Mouse (Mus musculus) left cerebral cortex, adult 18-20 months (tissue): ENCODE data around the gene Eps8l2. TPM values are rescaled to one million over a fixed set of nuclear protein-coding genes. Genes with fewer than 3 reads are reported as not detected.

Experiments used
- DNase-seq, 2 experiments: peaks; one replicate each; pipeline ENCODE4 v3.0.0; 2021 to 2022; ENCODE audit warnings: low spot score in 2 of 2, mixed read lengths in 1 of 2
- total RNA-seq, 2 experiments: library from RNA; stranded (reverse); gene quantifications; 2 replicates each; pipeline ENCODE4 v1.2.3; 2021

Gene Eps8l2
- total RNA-seq, 2 experiments from 2014 or later = 3.5 to 6.3 TPM

- DNase-seq = no peak
These were observed 10.2 kb upstream of the Eps8l2 start for GRCm38 (mm10) chr7:141328373-141328990.

DNA sequence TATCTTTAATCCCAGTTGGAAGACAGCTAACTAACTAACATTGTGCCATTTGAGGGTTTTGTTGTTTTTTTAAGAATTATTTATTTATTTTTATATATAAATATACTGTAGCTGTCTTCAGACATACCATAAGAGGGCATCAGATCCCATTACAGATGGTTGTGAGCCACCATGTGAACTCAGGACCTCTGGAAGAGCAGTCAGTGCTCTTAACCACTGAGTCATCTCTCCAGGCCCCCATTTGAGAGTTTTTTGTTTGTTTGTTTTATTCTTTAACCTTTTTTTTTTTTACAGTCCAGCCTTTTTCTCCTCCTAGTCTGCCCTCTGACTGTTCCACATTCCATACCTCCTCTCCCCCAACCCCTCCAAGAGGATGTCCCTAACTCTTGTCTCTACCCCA lies 8.0 kb upstream of the Eps8l2 start:
- no peak for DNase-seq

- DNase-seq = no peak
These were observed 6.7 kb upstream of the Eps8l2 start for GRCm38 (mm10) chr7:141331990-141332389.

DNA sequence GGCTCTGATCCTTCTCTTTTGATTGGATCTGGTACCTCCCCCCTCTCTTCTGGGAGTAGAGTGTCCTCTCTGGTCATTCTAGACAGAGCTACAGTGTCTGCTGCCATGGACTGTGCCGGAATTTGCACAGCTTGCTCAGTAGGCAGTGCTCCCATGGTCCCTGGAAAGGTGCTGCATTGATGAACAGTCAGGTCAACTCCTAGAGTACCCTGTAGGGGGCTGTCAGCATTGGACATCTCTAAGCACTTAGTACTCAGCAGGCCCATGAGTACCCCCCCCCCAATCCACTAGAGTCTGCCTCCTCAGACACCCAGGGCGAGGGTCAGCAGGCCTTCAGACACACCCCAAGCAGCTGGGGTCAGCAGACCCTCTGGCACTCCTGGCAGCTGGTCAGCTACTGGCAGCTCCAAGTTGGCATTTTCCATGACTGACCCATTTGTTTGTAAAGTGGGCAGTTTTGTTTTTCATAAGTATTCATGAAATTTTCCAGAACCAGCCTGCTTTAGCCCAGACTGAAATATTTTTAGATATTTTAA lies 3.6 kb upstream of the Eps8l2 start:
- DNase-seq = no peak

DNA sequence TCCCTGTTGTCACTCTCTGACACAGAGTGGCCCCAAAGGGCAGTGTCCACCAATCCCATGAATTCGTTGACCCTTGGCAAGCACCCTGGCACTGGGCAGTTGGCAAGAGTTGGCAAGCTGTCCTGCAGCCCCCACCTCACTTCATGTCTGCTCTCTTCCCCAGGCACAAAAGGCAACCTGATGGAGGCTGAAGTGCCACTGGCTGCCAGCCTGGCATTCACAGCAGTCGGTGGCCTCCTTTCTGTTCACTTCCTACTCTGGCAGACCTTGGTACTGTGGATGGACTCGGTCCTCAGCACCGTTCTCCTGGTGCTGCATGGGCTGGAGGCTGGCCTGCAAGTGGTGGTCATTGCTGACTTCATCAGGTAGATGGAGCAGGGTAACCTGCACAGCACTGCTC lies 3.0 kb upstream of the Eps8l2 start:
- peak in 1 of 2 experiments; percentile 19 for DNase-seq

DNA sequence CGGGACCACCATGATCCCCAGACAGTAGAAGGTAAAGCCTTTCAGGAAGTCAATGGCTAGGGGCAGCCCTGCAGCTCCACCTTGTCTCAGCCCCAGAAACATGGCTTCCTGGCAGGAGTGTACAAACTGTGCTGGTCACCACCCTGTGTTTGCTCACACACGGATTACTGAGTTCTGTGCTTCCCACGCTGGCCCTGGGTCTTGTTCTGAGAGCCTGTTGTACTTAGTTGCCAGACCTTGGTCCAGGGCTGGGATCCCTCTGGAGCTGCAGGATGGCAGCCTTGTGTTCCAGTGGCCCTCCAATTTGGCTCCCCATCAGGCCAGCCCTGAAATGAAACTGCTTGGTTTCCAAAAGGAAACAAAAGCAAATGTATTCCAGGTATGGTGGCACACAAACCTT lies 2.4 kb upstream of the Eps8l2 start:
- no peak for DNase-seq

GRCm38 (mm10) chr7:141337716-141338416 lies 814 bp upstream of the Eps8l2 start:
- no peak for DNase-seq

DNA sequence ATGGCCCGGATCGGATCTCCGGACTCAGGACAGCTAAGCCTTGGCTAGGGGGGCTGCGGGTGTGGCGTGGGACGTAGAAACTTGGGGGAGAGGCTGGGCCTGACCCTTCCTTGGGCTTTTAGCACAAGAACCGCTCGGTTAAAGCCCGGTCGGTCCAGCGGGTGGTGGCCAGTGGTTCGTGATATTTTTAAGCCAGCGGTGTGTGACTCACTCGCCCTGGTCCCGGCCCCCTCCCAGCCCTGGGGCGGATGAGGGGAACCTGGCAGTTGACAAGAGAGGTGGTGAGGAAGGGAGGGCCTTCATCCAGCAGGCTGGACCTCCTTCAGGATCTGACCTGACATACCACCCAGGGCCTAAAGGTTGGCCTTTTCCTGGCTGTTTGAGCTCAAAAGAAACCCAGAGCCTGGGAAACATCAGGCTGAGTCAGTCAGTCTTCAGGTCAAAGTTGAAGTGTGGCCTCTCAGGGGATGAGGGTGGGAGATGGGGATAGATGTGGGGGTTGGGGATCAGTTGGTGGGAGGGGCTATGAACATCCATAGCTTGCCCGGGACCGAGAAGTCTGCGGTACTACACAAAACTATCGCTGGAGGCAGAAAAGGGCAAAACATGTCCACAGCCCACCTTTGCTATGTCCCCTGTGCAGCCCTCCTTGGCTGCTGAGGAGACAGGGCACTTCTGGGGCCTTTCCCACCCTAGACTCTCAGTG lies 688 bp downstream of the Eps8l2 start:
- no peak for DNase-seq

- no peak for DNase-seq
These were observed 1.3 kb downstream of the Eps8l2 start for GRCm38 (mm10) chr7:141340023-141340422.

- DNase-seq = no peak
These were observed 1.8 kb downstream of the Eps8l2 start for GRCm38 (mm10) chr7:141340476-141340875.

GRCm38 (mm10) chr7:141341689-141342226 lies 3.1 kb downstream of the Eps8l2 start:
- DNase-seq = no peak

DNA sequence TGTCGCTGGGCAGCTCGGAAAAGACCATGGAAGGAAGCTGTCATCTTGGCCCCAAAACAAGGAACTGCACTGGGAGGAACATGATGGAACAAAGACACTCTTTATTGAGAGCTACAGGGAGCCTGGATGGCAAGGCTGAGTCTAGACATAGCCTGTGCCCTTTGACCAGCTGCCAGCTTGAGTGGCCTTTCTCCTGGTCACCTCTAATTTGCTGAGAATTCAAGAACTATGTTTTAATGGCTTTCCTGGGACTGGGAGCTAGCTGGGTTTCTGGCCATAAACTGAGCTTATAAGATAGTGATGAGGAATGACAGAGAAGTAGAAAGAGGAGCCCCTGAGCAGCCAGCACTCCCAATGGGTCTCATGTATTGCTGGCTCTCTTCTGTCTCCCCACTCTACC lies 4.5 kb downstream of the Eps8l2 start:
- no peak for DNase-seq

GRCm38 (mm10) chr7:141343696-141344095 lies 5.0 kb downstream of the Eps8l2 start:
- no peak for DNase-seq

DNA sequence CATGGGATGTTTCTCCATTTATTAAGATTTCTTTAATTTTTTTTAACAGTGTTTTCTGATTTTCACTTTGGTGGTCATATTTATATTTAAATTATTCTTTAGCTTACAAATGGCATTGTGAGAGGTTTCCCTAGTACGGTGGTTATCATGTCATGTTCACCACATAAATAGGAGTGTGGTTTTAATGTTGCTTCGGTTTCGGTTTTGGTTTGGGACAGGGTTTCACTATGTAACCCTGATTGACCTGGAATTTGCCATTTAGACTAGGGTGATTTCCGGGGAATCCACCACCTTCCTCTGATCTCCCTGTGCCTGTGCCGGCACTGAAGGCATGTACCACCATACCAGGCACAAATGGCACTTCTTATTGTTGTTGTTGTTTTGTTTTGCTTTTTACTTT lies 6.1 kb downstream of the Eps8l2 start:
- DNase-seq = no peak

DNA sequence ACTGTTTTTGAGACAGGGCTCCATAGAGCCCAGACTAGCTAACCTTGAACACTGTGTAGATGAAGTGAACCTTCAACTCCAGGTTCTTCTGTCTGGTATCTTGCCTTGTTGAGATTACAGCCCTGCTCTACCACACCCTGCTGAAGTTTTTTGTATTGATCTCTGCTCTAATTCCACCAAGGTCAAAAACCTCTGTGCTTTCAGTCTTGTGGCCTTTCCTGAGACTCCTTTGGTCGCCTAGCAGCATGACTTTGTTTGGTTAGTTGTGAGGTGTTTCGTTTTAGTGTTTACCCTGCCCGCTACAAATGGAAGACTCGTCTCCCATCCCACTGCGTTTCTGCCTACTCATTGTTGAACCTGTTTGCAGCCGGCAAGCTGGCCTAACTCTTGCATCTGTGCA lies 12.4 kb downstream of the Eps8l2 start:
- DNase-seq = no peak

DNA sequence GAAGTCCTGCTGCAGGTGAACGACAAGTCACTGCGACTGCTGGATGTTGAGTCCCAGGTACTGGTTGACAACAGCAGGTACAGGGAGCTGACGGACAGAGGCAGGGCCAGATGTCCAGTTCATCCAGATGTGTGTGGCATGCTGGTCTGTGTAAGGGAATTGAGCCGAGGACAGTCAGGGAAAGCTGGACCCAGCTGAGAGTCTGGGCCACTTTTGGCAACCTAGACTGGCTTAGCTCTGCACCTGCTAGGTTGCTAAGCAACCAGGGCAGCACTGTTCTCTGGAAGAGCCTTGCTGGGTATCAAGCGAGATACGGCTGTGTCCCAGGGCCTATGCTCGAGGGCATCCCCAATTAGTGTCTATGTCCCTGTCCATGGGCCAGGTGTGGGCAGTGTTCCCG lies 16.4 kb downstream of the Eps8l2 start:
- DNase-seq = no peak

GRCm38 (mm10) chr7:141355626-141356326 lies 17.1 kb downstream of the Eps8l2 start:
- DNase-seq = no peak

DNA sequence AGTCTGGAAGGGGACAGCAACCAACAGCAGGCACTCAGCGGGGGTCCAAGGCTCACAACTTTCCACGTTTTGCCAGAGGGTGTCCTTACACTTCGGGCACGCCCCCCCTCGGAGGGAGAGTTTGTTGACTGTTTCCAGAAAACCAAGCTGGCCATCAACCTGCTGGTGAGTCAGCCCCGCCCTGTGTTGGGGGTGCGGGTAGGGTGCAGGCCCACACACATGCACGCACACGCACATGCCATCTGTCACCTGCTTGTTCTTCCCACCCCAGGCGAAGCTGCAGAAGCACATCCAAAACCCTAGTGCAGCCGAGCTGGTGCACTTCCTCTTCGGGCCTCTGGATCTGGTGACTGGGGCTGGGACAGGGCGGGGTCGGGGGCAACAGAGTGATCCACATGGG lies 18.3 kb downstream of the Eps8l2 start:
- DNase-seq = peak; percentile 46 to 47

DNA sequence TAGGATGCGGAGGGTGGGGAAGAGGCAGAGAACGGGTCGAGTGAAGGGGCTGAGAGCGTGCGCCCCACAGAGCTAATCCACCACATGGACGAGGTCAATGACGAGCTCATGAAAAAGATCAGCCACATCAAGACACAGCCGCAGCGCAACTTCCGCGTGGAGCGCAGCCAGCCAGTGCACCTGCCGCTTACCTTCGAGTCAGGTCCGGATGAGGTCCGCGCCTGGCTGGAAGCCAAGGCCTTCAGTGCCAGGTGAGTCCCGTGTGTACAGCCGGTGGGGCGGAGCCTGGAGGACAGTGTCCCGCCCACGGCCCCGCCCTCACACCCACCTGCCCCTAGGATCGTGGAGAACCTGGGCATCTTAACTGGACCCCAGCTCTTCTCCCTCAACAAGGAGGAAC lies 22.8 kb downstream of the Eps8l2 start:
- no peak for DNase-seq

DNA sequence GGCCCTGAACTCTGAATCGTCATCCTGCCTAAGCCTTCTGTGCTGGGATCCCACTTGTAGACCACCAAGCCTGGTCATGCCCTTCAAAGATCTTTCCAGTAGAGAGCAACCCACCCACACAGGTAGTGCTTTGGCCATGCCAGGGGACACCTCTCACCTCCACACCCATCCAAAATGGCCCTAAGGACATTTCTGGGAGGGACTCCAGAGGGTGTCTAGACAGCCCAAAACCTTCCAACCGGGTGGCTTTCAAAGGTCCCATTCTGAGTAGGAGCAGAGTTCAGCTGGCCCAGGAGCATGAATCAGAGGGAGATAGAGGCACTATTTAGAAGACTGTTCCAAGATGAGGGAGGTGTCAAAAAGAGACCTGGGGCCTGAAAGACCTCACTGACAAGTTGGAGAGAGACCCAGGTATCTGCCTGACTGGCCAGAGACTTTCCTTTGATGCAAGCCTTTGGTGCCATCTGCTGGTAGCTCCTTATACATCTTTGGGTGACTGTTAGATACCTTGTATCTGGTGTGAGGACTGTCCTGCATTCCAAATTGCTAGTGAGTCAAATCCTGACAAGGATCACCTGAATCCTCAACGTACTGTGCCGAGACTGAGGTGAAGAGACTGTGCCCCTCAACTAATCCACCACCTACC lies 24.5 kb downstream of the Eps8l2 start:
- peak; percentile 74 to 86 for DNase-seq

DNA sequence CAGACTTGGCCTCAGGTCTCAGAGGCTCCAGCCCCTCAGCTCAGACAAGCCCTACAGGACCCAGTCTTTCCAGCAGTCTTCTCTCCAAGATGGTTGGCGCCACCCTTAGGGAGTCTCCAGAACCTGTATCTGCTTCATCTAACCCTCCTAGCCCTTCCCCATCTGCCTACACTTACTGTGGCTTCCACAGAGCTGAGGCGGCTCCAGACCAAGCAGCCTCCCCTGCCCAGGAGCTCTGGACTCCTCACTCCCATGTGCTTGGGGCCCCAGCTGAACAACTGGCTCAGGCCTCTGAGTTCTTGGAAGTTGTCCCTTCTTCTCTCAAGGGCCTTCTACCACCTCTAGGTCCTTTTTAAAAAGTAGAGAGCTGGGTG lies 25.1 kb downstream of the Eps8l2 start:
- no peak for DNase-seq
